Mouse (Mus musculus) forebrain, embryonic 14.5 days (tissue): ENCODE measurements around the gene Krtap28-13. TPM values are rescaled to one million over a fixed set of nuclear protein-coding genes. Genes with fewer than 3 reads are reported as not detected.
A peak's percentile ranks its signal among the peaks of the same experiment; 100 is the strongest.

Source experiments
- ATAC-seq: fragments of 200-750 bp; cut with Nextera tagmentation; 2 replicates; pipeline ENCODE4 v1.8.0; 2017; ENCODE audit warnings: mild to moderate bottlenecking, moderate library complexity
- DNase-seq: peaks from one replicate; pipeline ENCODE4 v3.0.0-alpha.2; 2015; ENCODE audit warnings: low spot score
- H3K27ac ChIP-seq: fragments of 300-500 bp; sonication (generic); 2 replicates; pipeline ENCODE4 v1.5.1; 2014; ENCODE audit warnings: low read depth, mild to moderate bottlenecking, control low read depth, low read length, moderate library complexity
- H3K27me3 ChIP-seq: fragments of 300-500 bp; sonication (generic); replicated peaks from 2 replicates; pipeline ENCODE4 v1.6.1; 2014; ENCODE audit warnings: low read length, control low read depth, mixed read lengths; ENCODE audit not compliant: control insufficient read depth, insufficient read depth
- H3K36me3 ChIP-seq: fragments of 300-500 bp; sonication (generic); 2 replicates; pipeline ENCODE4 v1.6.1; 2014; ENCODE audit warnings: low read length, control low read depth; ENCODE audit not compliant: control insufficient read depth, insufficient read depth
- H3K4me1 ChIP-seq: fragments of 300-500 bp; sonication (generic); 2 replicates; pipeline ENCODE4 v1.6.1; 2014; ENCODE audit warnings: antibody characterized with exemption, low read length, control low read depth; ENCODE audit not compliant: control insufficient read depth, insufficient read depth
- H3K4me2 ChIP-seq: fragments of 300-500 bp; sonication (generic); 2 replicates; pipeline ENCODE4 v1.6.1; 2014; ENCODE audit warnings: mild to moderate bottlenecking, control low read depth, low read length
- H3K4me3 ChIP-seq: fragments of 300-500 bp; sonication (generic); 2 replicates; pipeline ENCODE4 v1.5.1; 2014; ENCODE audit warnings: low read depth, low read length, control low read depth
- H3K9ac ChIP-seq: fragments of 300-500 bp; sonication (generic); 2 replicates; pipeline ENCODE4 v1.6.1; 2014; ENCODE audit warnings: mild to moderate bottlenecking, low read length, control low read depth, moderate library complexity
- H3K9me3 ChIP-seq: fragments of 300-500 bp; sonication (generic); replicated peaks from 2 replicates; pipeline ENCODE4 v1.6.1; 2016; ENCODE audit warnings: low read length, control low read depth, mixed read lengths; ENCODE audit not compliant: control insufficient read depth
- WGBS: fragments of 180-500 bp; shearing (Covaris S2); extraction: QIAGEN DNeasy Blood & Tissue Kit; methylation state at CpG from one replicate; pipeline ENCODE4 v1.1.7; 2014; 5-methylcytosine and 5-hydroxymethylcytosine counted together
- polyA plus RNA-seq: library from polyadenylated mRNA; unstranded; fragments of >200 nt; fragmentation: Nextera tagmentation; extraction: Ambion mirVana; gene quantifications from 2 replicates; pipeline ENCODE4 v1.2.1, GENCODE M21; 2014

Gene Krtap28-13
- polyA plus RNA-seq, 1 experiment from 2014 or later, result not detected

DNA sequence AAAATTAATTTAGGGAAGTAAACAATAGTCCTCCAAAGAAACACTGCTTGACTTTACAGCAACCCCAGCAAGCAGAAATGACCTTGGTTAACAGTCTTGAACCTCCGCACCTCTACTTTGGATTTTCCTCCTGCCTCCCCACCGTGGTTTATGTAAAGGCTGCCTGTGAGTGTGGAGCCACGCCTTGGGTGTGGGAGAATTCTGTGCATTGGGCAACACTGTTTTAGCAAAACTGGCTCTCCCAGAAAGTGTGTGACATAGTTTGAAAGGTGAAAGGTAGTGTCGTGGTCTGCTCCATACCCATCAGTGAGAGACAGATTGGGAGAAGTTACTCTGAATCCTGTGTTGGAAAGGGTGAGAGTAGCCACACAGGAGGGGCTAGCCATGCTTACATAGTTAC lies 21.6 kb upstream of the Krtap28-13 start:
- no peak for ATAC-seq
- H3K27me3 ChIP-seq, result no peaks in the 10 kb centered on the region
- DNase-seq, result no peak
- no peak overlapping the region for H3K4me2 ChIP-seq
- peaks cover 9% of the 10 kb centered on the region for H3K4me1 ChIP-seq
- no peaks in the 10 kb centered on the region for H3K9me3 ChIP-seq
- H3K27ac ChIP-seq, result no peak overlapping the region
- no peak overlapping the region for H3K4me3 ChIP-seq
- H3K9ac ChIP-seq, result no peak overlapping the region
- no peaks in the 10 kb centered on the region for H3K36me3 ChIP-seq
- WGBS, result 77% methylated on average over 4 of the region's 4 CpGs

DNA sequence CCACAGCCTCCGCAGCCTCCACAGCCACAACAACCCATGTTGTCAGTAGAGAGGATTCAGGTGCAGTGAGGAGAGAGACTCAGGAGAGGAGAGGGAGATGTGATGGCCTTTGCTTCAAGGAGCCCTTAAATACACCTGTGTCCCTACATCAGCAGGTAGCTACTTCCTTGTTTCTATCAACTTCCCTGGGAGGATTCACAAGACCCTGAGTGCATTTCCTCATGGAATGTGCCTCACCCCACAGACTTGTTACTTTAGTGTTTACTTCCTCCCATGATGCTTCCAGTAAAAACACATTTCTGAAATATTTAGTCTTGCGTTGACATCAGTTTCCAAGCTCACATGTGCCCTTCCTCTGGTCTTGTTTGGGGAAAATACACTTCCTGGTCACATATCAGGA lies 18.4 kb upstream of the Krtap28-13 start, which contains the start of gene Krtap28-10:
Gene Krtap28-10 (minus strand): TSS at position 101 of the 400 bp plus-strand sequence.
- H3K9ac ChIP-seq, result no peak within 1 kb of the TSS
- no peak within 1 kb of the TSS for H3K27ac ChIP-seq
- no peak within 1 kb of the TSS for H3K4me2 ChIP-seq
- ATAC-seq, result no peak
- H3K36me3 ChIP-seq, result no peaks in the 10 kb centered on the region
- no peak for DNase-seq
- 83% methylated on average over 2 of the region's 2 CpGs for WGBS
- H3K27me3 ChIP-seq, result no peaks in the 10 kb centered on the region
- H3K4me3 ChIP-seq, result no peak within 1 kb of the TSS
- H3K9me3 ChIP-seq, result no peaks in the 10 kb centered on the region
- H3K4me1 ChIP-seq, result peaks cover 9% of the 10 kb centered on the region

DNA sequence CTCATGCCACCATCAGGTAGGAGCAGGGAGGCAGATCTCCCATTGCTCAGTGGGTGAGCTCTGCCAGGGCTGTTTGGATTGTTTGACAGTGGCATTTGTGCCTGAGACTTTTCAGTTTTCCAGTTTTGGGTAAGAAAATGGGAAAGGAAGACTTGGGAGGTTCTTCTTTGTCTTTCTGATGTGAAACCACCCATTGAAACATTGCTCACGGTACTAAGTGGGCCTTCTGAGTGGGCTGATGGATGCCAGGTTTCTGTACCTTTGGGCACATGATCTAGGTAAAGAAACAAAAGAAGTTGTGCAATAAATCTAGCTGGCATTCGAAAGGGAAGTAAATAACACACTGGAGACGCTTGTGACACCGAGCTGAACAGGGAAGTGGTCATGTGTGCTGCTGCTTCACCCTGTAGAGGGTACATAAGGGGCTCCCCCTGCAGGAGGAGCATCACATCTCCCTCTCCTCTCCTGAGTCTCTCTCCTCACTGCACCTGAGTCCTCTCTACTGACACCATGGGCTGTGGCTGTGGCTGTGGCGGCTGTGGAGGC lies 15.8 kb upstream of the Krtap28-13 start, which contains the start of gene Gm47969:
Gene Gm47969 (plus strand): TSS at position 51 of the 546 bp plus-strand sequence.
- ATAC-seq, result no peak
- DNase-seq, result no peak
- Histone ChIP-seq H3K27me3 (no peaks in the 10 kb centered on the region), H3K4me1 (no peaks in the 10 kb centered on the region), H3K4me3 (no peak within 1 kb of the TSS), H3K27ac (no peak within 1 kb of the TSS), H3K4me2 (no peak within 1 kb of the TSS), H3K9me3 (no peaks in the 10 kb centered on the region), H3K9ac (no peak within 1 kb of the TSS), H3K36me3 (no peaks in the 10 kb centered on the region)
- 84% methylated on average over 5 of the region's 5 CpGs for WGBS

DNA sequence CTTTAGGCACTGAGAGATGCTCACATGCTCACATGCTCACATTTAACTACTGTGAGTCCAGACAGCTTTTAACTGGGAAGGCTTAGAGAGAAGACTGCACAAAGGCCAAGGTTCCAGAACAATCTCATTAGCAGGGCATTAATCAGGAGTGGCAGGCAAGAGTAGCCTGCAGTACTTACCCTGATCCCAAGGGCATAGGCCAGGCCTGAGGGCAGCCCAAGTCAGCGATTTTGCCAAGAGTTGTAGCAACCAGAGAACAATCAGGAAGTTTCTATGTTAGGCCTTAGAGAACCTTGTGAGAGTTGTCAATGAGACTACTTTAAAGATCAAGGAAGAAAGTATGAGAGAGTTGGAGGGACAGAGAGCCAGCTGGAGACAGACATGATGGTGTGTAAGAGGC lies 2.2 kb upstream of the Krtap28-13 start:
- H3K27me3 ChIP-seq, result no peaks in the 10 kb centered on the region
- no peak overlapping the region for H3K27ac ChIP-seq
- no peak overlapping the region for H3K4me2 ChIP-seq
- H3K36me3 ChIP-seq, result no peaks in the 10 kb centered on the region
- H3K9ac ChIP-seq, result no peak overlapping the region
- 90% methylated on average over 1 of the region's 1 CpGs for WGBS
- DNase-seq (no peak), ATAC-seq (no peak)
- H3K4me3 ChIP-seq, result no peak overlapping the region
- no peaks in the 10 kb centered on the region for H3K9me3 ChIP-seq
- H3K4me1 ChIP-seq, result no peaks in the 10 kb centered on the region

DNA sequence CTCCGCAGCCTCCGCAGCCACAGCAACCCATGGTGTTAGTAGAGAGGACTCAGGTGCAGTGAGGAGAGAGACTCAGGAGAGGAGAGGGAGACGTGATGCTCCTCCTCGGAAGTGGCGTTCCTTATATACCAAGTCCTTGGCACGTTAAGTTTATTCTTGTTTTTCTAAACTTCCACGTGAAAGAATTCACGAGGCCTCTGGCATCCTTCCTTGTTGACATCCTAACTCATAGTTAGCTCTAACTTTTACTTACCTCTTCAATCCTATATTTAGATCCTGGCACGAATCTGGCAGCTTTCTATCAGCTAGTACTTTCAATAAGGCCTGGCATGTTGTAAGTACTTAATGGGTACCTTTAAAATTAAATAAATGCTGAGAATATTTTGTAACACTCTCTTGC lies 1.5 kb upstream of the Krtap28-13 start, which contains the start of gene A030005K14Rik:
Gene A030005K14Rik (minus strand): TSS at position 101 of the 400 bp plus-strand sequence.
- Histone ChIP-seq H3K36me3 (no peaks in the 10 kb centered on the region), H3K4me2 (no peak within 1 kb of the TSS), H3K27ac (no peak within 1 kb of the TSS), H3K27me3 (no peaks in the 10 kb centered on the region), H3K4me3 (no peak within 1 kb of the TSS), H3K9ac (no peak within 1 kb of the TSS), H3K4me1 (no peaks in the 10 kb centered on the region), H3K9me3 (no peaks in the 10 kb centered on the region)
- 89% methylated on average over 9 of the region's 9 CpGs for WGBS
- no peak for ATAC-seq
- no peak for DNase-seq

DNA sequence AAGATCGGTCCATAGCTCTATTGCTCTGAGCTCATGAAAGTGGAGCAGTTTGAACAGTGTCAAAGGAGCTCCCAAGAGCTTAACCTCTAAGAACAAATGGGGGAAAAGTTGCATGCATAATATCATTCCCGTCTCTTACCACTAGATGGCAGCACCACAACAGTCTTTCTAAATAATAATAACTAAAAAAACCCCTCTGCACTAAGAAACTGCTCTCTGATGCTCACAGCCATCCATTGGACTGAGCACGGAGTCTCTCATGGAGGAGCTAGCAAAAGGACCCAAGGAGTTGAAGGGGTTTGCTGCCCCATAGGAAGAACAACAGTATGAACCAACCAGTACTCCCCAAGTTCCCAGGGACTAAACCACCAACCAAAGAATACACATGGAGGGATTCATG lies 4.1 kb downstream of the Krtap28-13 start:
- H3K4me3 ChIP-seq, result no peak overlapping the region
- H3K4me1 ChIP-seq, result no peaks in the 10 kb centered on the region
- peak; percentile 69 for DNase-seq
- ATAC-seq, result no peak
- no peaks in the 10 kb centered on the region for H3K36me3 ChIP-seq
- no peak overlapping the region for H3K9ac ChIP-seq
- H3K9me3 ChIP-seq, result no peaks in the 10 kb centered on the region
- H3K27me3 ChIP-seq, result no peaks in the 10 kb centered on the region
- no peak overlapping the region for H3K27ac ChIP-seq
- 26% methylated on average over 3 of the region's 3 CpGs for WGBS
- H3K4me2 ChIP-seq, result no peak overlapping the region

DNA sequence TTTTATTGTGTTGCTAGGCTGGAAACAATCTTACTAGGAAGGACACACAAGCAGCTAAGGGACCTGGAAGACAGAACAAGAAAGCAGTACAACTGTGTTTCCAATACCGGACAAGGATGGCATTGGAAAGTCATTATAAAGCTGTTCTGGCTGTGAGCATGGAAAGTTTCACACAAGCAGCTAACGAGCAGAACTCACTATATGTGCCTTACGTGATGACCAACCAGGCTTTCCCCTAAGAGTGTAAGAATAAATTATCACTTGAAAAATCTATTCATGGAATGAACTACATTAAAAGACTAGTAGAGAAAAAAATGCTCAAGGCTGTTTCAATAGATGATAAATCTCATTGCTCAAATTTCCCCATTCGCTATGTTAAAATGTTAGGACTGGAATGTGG lies 5.8 kb downstream of the Krtap28-13 start:
- ATAC-seq (no peak), DNase-seq (no peak)
- H3K27ac ChIP-seq, result no peak overlapping the region
- H3K9ac ChIP-seq, result no peak overlapping the region
- no peaks in the 10 kb centered on the region for H3K9me3 ChIP-seq
- no peak overlapping the region for H3K4me3 ChIP-seq
- H3K4me2 ChIP-seq, result no peak overlapping the region
- no peaks in the 10 kb centered on the region for H3K4me1 ChIP-seq
- no peaks in the 10 kb centered on the region for H3K27me3 ChIP-seq
- H3K36me3 ChIP-seq, result no peaks in the 10 kb centered on the region
- 67% methylated on average over 4 of the region's 4 CpGs for WGBS

DNA sequence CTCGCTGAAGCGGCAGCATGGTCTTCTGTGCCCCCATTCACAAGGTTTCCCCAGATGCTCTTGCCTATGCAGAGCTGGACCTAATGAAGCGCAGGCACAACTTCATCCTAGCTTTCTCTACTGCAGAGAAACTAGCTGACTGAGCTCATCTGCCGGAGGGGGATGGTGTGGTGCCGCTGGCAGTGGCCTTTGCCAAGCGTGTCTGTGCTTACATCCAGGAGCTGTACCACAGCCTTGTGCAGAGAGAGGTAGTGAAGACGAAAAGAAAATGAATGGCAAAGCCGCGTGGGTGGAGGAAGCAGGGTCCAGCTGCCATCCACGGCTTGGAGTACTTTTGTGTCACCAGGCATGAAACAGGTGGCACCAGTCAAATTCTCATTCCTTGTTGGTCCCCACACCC lies 6.5 kb downstream of the Krtap28-13 start:
- H3K9ac ChIP-seq, result no peak overlapping the region
- no peak overlapping the region for H3K27ac ChIP-seq
- WGBS, result 82% methylated on average over 10 of the region's 10 CpGs
- H3K4me3 ChIP-seq, result no peak overlapping the region
- H3K36me3 ChIP-seq, result no peaks in the 10 kb centered on the region
- H3K9me3 ChIP-seq, result no peaks in the 10 kb centered on the region
- DNase-seq, result peak; percentile 8
- no peaks in the 10 kb centered on the region for H3K27me3 ChIP-seq
- ATAC-seq, result no peak
- no peak overlapping the region for H3K4me2 ChIP-seq
- no peaks in the 10 kb centered on the region for H3K4me1 ChIP-seq

DNA sequence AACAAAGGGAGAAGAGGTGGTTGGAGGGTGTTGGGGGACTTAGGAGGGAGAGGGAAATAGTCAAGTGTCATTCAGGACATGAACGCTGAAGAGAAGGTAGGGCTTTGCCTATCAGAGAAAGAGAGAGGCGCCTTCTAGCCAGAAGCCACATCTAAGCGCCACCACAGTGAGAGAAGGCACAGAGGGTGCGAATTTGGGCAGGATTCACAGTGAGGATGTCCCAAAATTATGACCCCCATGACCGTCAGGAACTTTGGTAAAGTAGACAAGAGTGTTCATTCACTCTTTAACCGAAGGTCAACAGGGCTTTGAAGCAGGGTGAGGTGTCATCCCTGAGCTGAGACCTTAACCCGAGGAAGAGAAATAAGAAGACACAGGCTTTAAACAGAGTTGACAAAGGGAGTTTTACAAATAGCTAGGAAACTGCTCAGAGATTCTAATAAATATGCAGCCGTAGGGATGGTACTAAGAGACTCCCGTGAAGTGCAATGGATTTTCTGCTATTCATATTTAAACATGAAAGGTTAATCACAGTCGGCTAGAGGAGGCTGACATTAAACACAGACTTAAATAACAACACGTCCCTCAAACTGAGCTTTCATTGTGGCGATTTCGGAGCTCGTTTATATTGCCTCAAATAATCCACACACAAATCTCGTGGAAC lies 14.9 kb downstream of the Krtap28-13 start:
- peak overlapping the region; percentile 29; the same call in 1 of the 2 replicates for H3K9ac ChIP-seq
- H3K4me2 ChIP-seq, result peak overlapping the region; percentile 41
- no peak overlapping the region for H3K27ac ChIP-seq
- no peaks in the 10 kb centered on the region for H3K9me3 ChIP-seq
- DNase-seq (no peak), ATAC-seq (peak; percentile 59)
- no peaks in the 10 kb centered on the region for H3K27me3 ChIP-seq
- 32% methylated on average over 15 of the region's 15 CpGs for WGBS
- 0 out of 2 replicates have a peak overlapping the region, but pooled peaks have one; percentile 1 for H3K4me3 ChIP-seq
- H3K4me1 ChIP-seq, result no peaks in the 10 kb centered on the region
- no peaks in the 10 kb centered on the region for H3K36me3 ChIP-seq
